Mouse (Mus musculus) heart, adult 18-20 months (tissue): ENCODE measurements at regions not wholly inside any gene's neighbourhood (a gene's known extent, or its start where the extent isn't known, plus 50 kb on each side); places are given as distances from the start of the nearest gene placed in this dataset.

Experiments
- DNase-seq, 2 experiments: peaks; one replicate each; pipeline ENCODE4 v3.0.0; 2021 to 2022; ENCODE audit warnings: mixed read lengths in 1 of 2

GRCm38 (mm10) chr15:97459606-97460359 lies 212.7 kb upstream of the Amigo2 start:
- no peak for DNase-seq

GRCm38 (mm10) chr15:97458748-97459221 lies 211.7 kb upstream of the Amigo2 start:
- no peak for DNase-seq

- no peak for DNase-seq
Observed at GRCm38 (mm10) chr15:97458139-97458747, 211.2 kb upstream of the Amigo2 start.

- no peak for DNase-seq
Observed at GRCm38 (mm10) chr15:97457468-97457867, 210.4 kb upstream of the Amigo2 start.

- no peak for DNase-seq
Observed at GRCm38 (mm10) chr15:97456991-97457390, 209.9 kb upstream of the Amigo2 start.

- peak; percentile 28 to 55 for DNase-seq
Observed at GRCm38 (mm10) chr15:97455672-97456071, 208.6 kb upstream of the Amigo2 start.

- no peak for DNase-seq
Observed at GRCm38 (mm10) chr15:97449724-97450123, 202.6 kb upstream of the Amigo2 start.

GRCm38 (mm10) chr15:97449001-97449400 lies 201.9 kb upstream of the Amigo2 start:
- no peak for DNase-seq

GRCm38 (mm10) chr15:97448243-97448880 lies 201.3 kb upstream of the Amigo2 start:
- DNase-seq = no peak

- no peak for DNase-seq
Observed at GRCm38 (mm10) chr15:97446181-97446580, 199.1 kb upstream of the Amigo2 start.

GRCm38 (mm10) chr15:97438235-97438760 lies 191.2 kb upstream of the Amigo2 start:
- no peak for DNase-seq
